Mouse (Mus musculus): ENCODE measurements around the gene Chaf1a. TPM values are rescaled to one million over a fixed set of nuclear protein-coding genes. Genes with fewer than 3 reads are reported as not detected.

Gene Chaf1a
- 0.26 TPM for polyA plus RNA-seq (2014; fragmentation: Illumina TruSeq; extraction: RNeasy Lipid Tissue Mini Kit (QIAGEN cat#74804); ENCODE audit: low replicate concordance)

GRCm38 (mm10) chr17:56040030-56040856 is at the start of gene Chaf1a:
TSS of gene Chaf1a (plus strand) at chr17:56040439.

GRCm38 (mm10) chr17:56005415-56006061 is 34.7 kb upstream of the Chaf1a start, which contains the start of the genes Stap2 and Mpnd:
TSS of gene Stap2 (minus strand) at chr17:56005584.
TSS of gene Mpnd (plus strand) at chr17:56005711.

GRCm38 (mm10) chr17:56036176-56036900 is 3.9 kb upstream of the Chaf1a start, which contains the start of gene Sh3gl1:
TSS of gene Sh3gl1 (minus strand) at chr17:56036635.

GRCm38 (mm10) chr17:56074827-56075208 is 34.6 kb downstream of the Chaf1a start, which contains the start of gene Ubxn6:
TSS of gene Ubxn6 (minus strand) at chr17:56075028.

GRCm38 (mm10) chr17:56078880-56079795 is 38.9 kb downstream of the Chaf1a start, which contains the start of gene Hdgfl2:
TSS of gene Hdgfl2 (plus strand) at chr17:56079634.

GRCm38 (mm10) chr17:56109219-56110051 is 69.2 kb downstream of the Chaf1a start, which contains the start of gene Plin4:
TSS of gene Plin4 (minus strand) at chr17:56109803.

GRCm38 (mm10) chr17:56117251-56117710 is 77.0 kb downstream of the Chaf1a start, which contains the start of gene Plin5:
TSS of gene Plin5 (minus strand) at chr17:56117596.

GRCm38 (mm10) chr17:56121826-56122225 is 81.6 kb downstream of the Chaf1a start, which contains the start of gene Lrg1:
TSS of gene Lrg1 (minus strand) at chr17:56122001.

Other genes with a start within 250 kb of the Chaf1a start
- gene Zfp119a, start 161.5 kb upstream of the Chaf1a start, polyA plus RNA-seq (2014; fragmentation: Illumina TruSeq; extraction: RNeasy Lipid Tissue Mini Kit (QIAGEN cat#74804); ENCODE audit: low replicate concordance): 19.6 TPM
- gene Zfp959, start 148.3 kb upstream of the Chaf1a start, polyA plus RNA-seq (2014; fragmentation: Illumina TruSeq; extraction: RNeasy Lipid Tissue Mini Kit (QIAGEN cat#74804); ENCODE audit: low replicate concordance): 40.5 TPM
- 20.5 TPM for gene Zfp119b, start 90.9 kb upstream of the Chaf1a start, polyA plus RNA-seq (2014; fragmentation: Illumina TruSeq; extraction: RNeasy Lipid Tissue Mini Kit (QIAGEN cat#74804); ENCODE audit: low replicate concordance)
- gene Ebi3, start 87.8 kb upstream of the Chaf1a start, polyA plus RNA-seq (2014; fragmentation: Illumina TruSeq; extraction: RNeasy Lipid Tissue Mini Kit (QIAGEN cat#74804); ENCODE audit: low replicate concordance): not detected
- not detected for gene Yju2, start 81.3 kb upstream of the Chaf1a start, polyA plus RNA-seq (2014; fragmentation: Illumina TruSeq; extraction: RNeasy Lipid Tissue Mini Kit (QIAGEN cat#74804); ENCODE audit: low replicate concordance)
- gene Shd, start 70.0 kb upstream of the Chaf1a start, polyA plus RNA-seq (2014; fragmentation: Illumina TruSeq; extraction: RNeasy Lipid Tissue Mini Kit (QIAGEN cat#74804); ENCODE audit: low replicate concordance): not detected
- not detected for gene Fsd1, start 53.9 kb upstream of the Chaf1a start, polyA plus RNA-seq (2014; fragmentation: Illumina TruSeq; extraction: RNeasy Lipid Tissue Mini Kit (QIAGEN cat#74804); ENCODE audit: low replicate concordance)
- gene Stap2, start 34.9 kb upstream of the Chaf1a start, polyA plus RNA-seq (2014; fragmentation: Illumina TruSeq; extraction: RNeasy Lipid Tissue Mini Kit (QIAGEN cat#74804); ENCODE audit: low replicate concordance): 15.4 TPM
- gene Mpnd, start 34.7 kb upstream of the Chaf1a start, polyA plus RNA-seq (2014; fragmentation: Illumina TruSeq; extraction: RNeasy Lipid Tissue Mini Kit (QIAGEN cat#74804); ENCODE audit: low replicate concordance): 0.63 TPM
- gene Sh3gl1, start 3.8 kb upstream of the Chaf1a start, polyA plus RNA-seq (2014; fragmentation: Illumina TruSeq; extraction: RNeasy Lipid Tissue Mini Kit (QIAGEN cat#74804); ENCODE audit: low replicate concordance): 0.52 TPM
- 14.4 TPM for gene Ubxn6, start 34.6 kb downstream of the Chaf1a start, polyA plus RNA-seq (2014; fragmentation: Illumina TruSeq; extraction: RNeasy Lipid Tissue Mini Kit (QIAGEN cat#74804); ENCODE audit: low replicate concordance)
- 2.2 TPM for gene Hdgfl2, start 39.2 kb downstream of the Chaf1a start, polyA plus RNA-seq (2014; fragmentation: Illumina TruSeq; extraction: RNeasy Lipid Tissue Mini Kit (QIAGEN cat#74804); ENCODE audit: low replicate concordance)
- 0.41 TPM for gene Plin4, start 69.4 kb downstream of the Chaf1a start, polyA plus RNA-seq (2014; fragmentation: Illumina TruSeq; extraction: RNeasy Lipid Tissue Mini Kit (QIAGEN cat#74804); ENCODE audit: low replicate concordance)
- gene Plin5, start 77.2 kb downstream of the Chaf1a start, polyA plus RNA-seq (2014; fragmentation: Illumina TruSeq; extraction: RNeasy Lipid Tissue Mini Kit (QIAGEN cat#74804); ENCODE audit: low replicate concordance): not detected
- gene Lrg1, start 81.6 kb downstream of the Chaf1a start, polyA plus RNA-seq (2014; fragmentation: Illumina TruSeq; extraction: RNeasy Lipid Tissue Mini Kit (QIAGEN cat#74804); ENCODE audit: low replicate concordance): not detected
- gene Sema6b, start 99.9 kb downstream of the Chaf1a start, polyA plus RNA-seq (2014; fragmentation: Illumina TruSeq; extraction: RNeasy Lipid Tissue Mini Kit (QIAGEN cat#74804); ENCODE audit: low replicate concordance): not detected
- 0.97 TPM for gene Tnfaip8l1, start 122.0 kb downstream of the Chaf1a start, polyA plus RNA-seq (2014; fragmentation: Illumina TruSeq; extraction: RNeasy Lipid Tissue Mini Kit (QIAGEN cat#74804); ENCODE audit: low replicate concordance)
- gene Mydgf, start 143.5 kb downstream of the Chaf1a start, polyA plus RNA-seq (2014; fragmentation: Illumina TruSeq; extraction: RNeasy Lipid Tissue Mini Kit (QIAGEN cat#74804); ENCODE audit: low replicate concordance): 5.6 TPM
- gene Dpp9, start 178.5 kb downstream of the Chaf1a start, polyA plus RNA-seq (2014; fragmentation: Illumina TruSeq; extraction: RNeasy Lipid Tissue Mini Kit (QIAGEN cat#74804); ENCODE audit: low replicate concordance): 0.15 TPM
- gene Fem1a, start 216.4 kb downstream of the Chaf1a start, polyA plus RNA-seq (2014; fragmentation: Illumina TruSeq; extraction: RNeasy Lipid Tissue Mini Kit (QIAGEN cat#74804); ENCODE audit: low replicate concordance): 2.2 TPM
- gene Ticam1, start 236.3 kb downstream of the Chaf1a start, polyA plus RNA-seq (2014; fragmentation: Illumina TruSeq; extraction: RNeasy Lipid Tissue Mini Kit (QIAGEN cat#74804); ENCODE audit: low replicate concordance): 0.63 TPM